Mouse (Mus musculus) MEL (cell line): ENCODE measurements around the gene Mtor. TPM values are rescaled to one million over a fixed set of nuclear protein-coding genes. Genes with fewer than 3 reads are reported as not detected.
A peak's percentile ranks its signal among the peaks of the same experiment; 100 is the strongest.

Experiments
- DNase-seq: peaks from one replicate; pipeline ENCODE4 v3.0.0; 2011; ENCODE audit warnings: low read depth, low spot score
- H3K27ac ChIP-seq: 2 replicates; pipeline ENCODE4 v1.5.1; 2012; ENCODE audit warnings: low read depth, mild to moderate bottlenecking, control low read depth, low read length, moderate library complexity; ENCODE audit not compliant: control insufficient read depth
- H3K27me3 ChIP-seq, 2 experiments: fragments of 150-350 bp in 1 of 2; sonication (generic) in 1 of 2; 2 replicates each; pipeline ENCODE4 v1.6.1; 2012; ENCODE audit warnings: low read length in 2 of 2, mild to moderate bottlenecking in 2 of 2, improper control_type of control experiment in 1 of 2, moderate library complexity in 1 of 2; ENCODE audit not compliant: insufficient read depth in 2 of 2, control insufficient read depth in 1 of 2
- H3K36me3 ChIP-seq, 2 experiments: 2 replicates each; pipeline ENCODE4 v1.6.1; 2012 to 2014; ENCODE audit warnings: low read length in 2 of 2, improper control_type of control experiment in 1 of 2, inconsistent platforms in 1 of 2, mild to moderate bottlenecking in 1 of 2; ENCODE audit not compliant: insufficient read depth in 2 of 2, control insufficient read depth in 1 of 2
- H3K4me1 ChIP-seq, 2 experiments: fragments of 150-350 bp in 1 of 2; sonication (generic) in 1 of 2; 2 replicates each; pipeline ENCODE4 v1.6.1; 2012; ENCODE audit warnings: low read length in 2 of 2, improper control_type of control experiment in 1 of 2, mild to moderate bottlenecking in 1 of 2; ENCODE audit not compliant: insufficient read depth in 2 of 2, control insufficient read depth in 1 of 2
- H3K4me3 ChIP-seq, 2 experiments: fragments of 150-350 bp in 1 of 2; sonication (generic) in 1 of 2; 2 replicates each; pipeline ENCODE4 v1.5.1; 2012; ENCODE audit warnings: low read depth in 2 of 2, low read length in 2 of 2, mild to moderate bottlenecking in 2 of 2, moderate library complexity in 2 of 2, control low read depth in 1 of 2, improper control_type of control experiment in 1 of 2; ENCODE audit not compliant: control insufficient read depth in 1 of 2, insufficient read depth in 1 of 2
- H3K79me2 ChIP-seq: 2 replicates; pipeline ENCODE4 v1.6.1; 2012; ENCODE audit warnings: mild to moderate bottlenecking, low read length, moderate library complexity; ENCODE audit not compliant: control insufficient read depth, poor library complexity, insufficient read depth
- H3K9ac ChIP-seq: 2 replicates; pipeline ENCODE4 v1.6.1; 2012; ENCODE audit warnings: low read depth, mild to moderate bottlenecking, control low read depth, low read length, moderate library complexity; ENCODE audit not compliant: control insufficient read depth, poor library complexity, severe bottlenecking
- H3K9me3 ChIP-seq: fragments of 150-350 bp; sonication (generic); replicated peaks from 2 replicates; pipeline ENCODE4 v1.6.1; 2012; ENCODE audit warnings: mild to moderate bottlenecking, low read length, improper control_type of control experiment, moderate library complexity; ENCODE audit not compliant: insufficient read depth
- BHLHE40 ChIP-seq: IDR thresholded peaks from 2 replicates; pipeline ENCODE4 v1.6.1; 2012; ENCODE audit warnings: low read depth, mild to moderate bottlenecking, inconsistent platforms, low read length, improper control_type of control experiment, borderline replicate concordance
- CHD2 ChIP-seq: IDR thresholded peaks from 2 replicates; pipeline ENCODE4 v1.6.1; 2011; ENCODE audit warnings: low read length, improper control_type of control experiment
- E2F4 ChIP-seq: IDR thresholded peaks from 2 replicates; pipeline ENCODE4 v1.6.1; 2011; ENCODE audit warnings: low read depth, low read length, improper control_type of control experiment, borderline replicate concordance
- ELF1 ChIP-seq: IDR thresholded peaks from 2 replicates; pipeline ENCODE4 v1.6.1; 2014; ENCODE audit warnings: low read depth, mild to moderate bottlenecking, inconsistent platforms, low read length, improper control_type of control experiment, moderate library complexity
- EP300 ChIP-seq, 2 experiments: IDR thresholded peaks; 2 replicates each; pipeline ENCODE4 v1.6.1; 2011; ENCODE audit warnings: improper control_type of control experiment in 2 of 2, low read length in 2 of 2, low read depth in 1 of 2, mild to moderate bottlenecking in 1 of 2
- GABPA ChIP-seq: IDR thresholded peaks from 2 replicates; pipeline ENCODE4 v1.6.1; 2012; ENCODE audit warnings: low read depth, mild to moderate bottlenecking, inconsistent platforms, low read length, improper control_type of control experiment, moderate library complexity
- GATA1 ChIP-seq: IDR thresholded peaks from 2 replicates; pipeline ENCODE4 v1.6.1; 2011; ENCODE audit warnings: low read depth, low read length, improper control_type of control experiment
- HCFC1 ChIP-seq: IDR thresholded peaks from 2 replicates; pipeline ENCODE4 v1.6.1; 2012; ENCODE audit warnings: low read depth, mild to moderate bottlenecking, inconsistent platforms, low read length, improper control_type of control experiment, moderate library complexity
- JUND ChIP-seq: IDR thresholded peaks from 2 replicates; pipeline ENCODE4 v1.6.1; 2011; ENCODE audit warnings: low read depth, mild to moderate bottlenecking, improper control_type of control experiment, low read length
- KAT2A ChIP-seq: conservative IDR thresholded peaks from 2 replicates; pipeline ENCODE4 v1.6.1; 2012; ENCODE audit warnings: low read depth, low read length, improper control_type of control experiment, inconsistent platforms
- MAFK ChIP-seq: IDR thresholded peaks from 2 replicates; pipeline ENCODE4 v1.6.1; 2011; ENCODE audit warnings: low read depth, mild to moderate bottlenecking, low read length, improper control_type of control experiment, borderline replicate concordance
- MEF2A ChIP-seq: IDR thresholded peaks from 2 replicates; pipeline ENCODE4 v1.6.1; 2014; ENCODE audit warnings: low read depth, mild to moderate bottlenecking, inconsistent platforms, low read length, improper control_type of control experiment; ENCODE audit not compliant: poor library complexity, insufficient replicate concordance, severe bottlenecking; ENCODE audit errors: extremely low read depth
- MXI1 ChIP-seq: IDR thresholded peaks from 2 replicates; pipeline ENCODE4 v1.6.1; 2011; ENCODE audit warnings: mild to moderate bottlenecking, low read depth, low read length, improper control_type of control experiment
- MYC ChIP-seq: IDR thresholded peaks from 2 replicates; pipeline ENCODE4 v1.6.1; 2011; ENCODE audit warnings: low read depth, mild to moderate bottlenecking, low read length, improper control_type of control experiment, moderate library complexity
- NRF1 ChIP-seq: IDR thresholded peaks from 2 replicates; pipeline ENCODE4 v1.6.1; 2014; ENCODE audit warnings: low read depth, mild to moderate bottlenecking, inconsistent platforms, low read length, improper control_type of control experiment, moderate library complexity; ENCODE audit not compliant: poor library complexity, insufficient read depth, severe bottlenecking
- POLR2A ChIP-seq, 2 experiments: IDR thresholded peaks; 2 replicates each; pipeline ENCODE4 v1.6.1; 2011 to 2012; ENCODE audit warnings: low read length in 2 of 2, mild to moderate bottlenecking in 2 of 2, control low read depth in 1 of 2, improper control_type of control experiment in 1 of 2, low read depth in 1 of 2, moderate library complexity in 1 of 2; ENCODE audit not compliant: control insufficient read depth in 1 of 2, insufficient read depth in 1 of 2, poor library complexity in 1 of 2
- POLR2AphosphoS2 ChIP-seq: IDR thresholded peaks from 2 replicates; pipeline ENCODE4 v1.6.1; 2011; ENCODE audit warnings: low read length, improper control_type of control experiment
- POLR2AphosphoS5 ChIP-seq: IDR thresholded peaks from 2 replicates; pipeline ENCODE4 v1.6.1; 2012; ENCODE audit warnings: low read depth, borderline replicate concordance, mild to moderate bottlenecking, inconsistent platforms, low read length, moderate library complexity, mixed read lengths
- SIN3A ChIP-seq: IDR thresholded peaks from 2 replicates; pipeline ENCODE4 v1.6.1; 2012; ENCODE audit warnings: low read length, improper control_type of control experiment, inconsistent platforms
- TAL1 ChIP-seq: IDR thresholded peaks from 2 replicates; pipeline ENCODE4 v1.6.1; 2012; ENCODE audit warnings: mild to moderate bottlenecking, inconsistent platforms, low read length, moderate library complexity, mixed read lengths
- TBP ChIP-seq: IDR thresholded peaks from 2 replicates; pipeline ENCODE4 v1.8.0; 2011; ENCODE audit warnings: low read depth, low read length, improper control_type of control experiment
- TCF12 ChIP-seq: IDR thresholded peaks from 2 replicates; pipeline ENCODE4 v1.6.1; 2014; ENCODE audit warnings: low read depth, mild to moderate bottlenecking, inconsistent platforms, low read length, improper control_type of control experiment, moderate library complexity
- UBTF ChIP-seq: IDR thresholded peaks from 2 replicates; pipeline ENCODE4 v1.6.1; 2012; ENCODE audit warnings: low read depth, mild to moderate bottlenecking, inconsistent platforms, low read length, improper control_type of control experiment, moderate library complexity, borderline replicate concordance; ENCODE audit not compliant: insufficient read depth
- USF1 ChIP-seq: IDR thresholded peaks from 2 replicates; pipeline ENCODE4 v1.6.1; 2014; ENCODE audit warnings: low read depth, mild to moderate bottlenecking, inconsistent platforms, low read length, improper control_type of control experiment, moderate library complexity
- ZMIZ1 ChIP-seq: IDR thresholded peaks from 2 replicates; pipeline ENCODE4 v1.6.1; 2012; ENCODE audit warnings: low read depth, mild to moderate bottlenecking, inconsistent platforms, low read length, improper control_type of control experiment, moderate library complexity
- polyA plus RNA-seq, 2 experiments: library from polyadenylated mRNA; stranded (reverse) in 1 of 2; unstranded in 1 of 2; fragments of >175 nt in 1 of 2; fragments of >200 nt in 1 of 2; gene quantifications; 2 replicates each; pipeline versions ENCODE4 v1.2.1 to v1.2.4; 2012; ENCODE audit warnings: low replicate concordance in 2 of 2, low read depth in 1 of 2; ENCODE audit not compliant: insufficient read length in 2 of 2, insufficient read depth in 1 of 2, missing spikeins in 1 of 2
- total RNA-seq: library from RNA; depleted of rRNA; stranded (reverse); fragments of 300-350 nt; gene quantifications from 2 replicates; pipeline ENCODE4 v1.2.3, GENCODE M21; 2012

The Mtor gene
- total and polyA plus RNA-seq, 3 experiments, result 23.9 to 35.2 TPM; not detected in 1

DNA sequence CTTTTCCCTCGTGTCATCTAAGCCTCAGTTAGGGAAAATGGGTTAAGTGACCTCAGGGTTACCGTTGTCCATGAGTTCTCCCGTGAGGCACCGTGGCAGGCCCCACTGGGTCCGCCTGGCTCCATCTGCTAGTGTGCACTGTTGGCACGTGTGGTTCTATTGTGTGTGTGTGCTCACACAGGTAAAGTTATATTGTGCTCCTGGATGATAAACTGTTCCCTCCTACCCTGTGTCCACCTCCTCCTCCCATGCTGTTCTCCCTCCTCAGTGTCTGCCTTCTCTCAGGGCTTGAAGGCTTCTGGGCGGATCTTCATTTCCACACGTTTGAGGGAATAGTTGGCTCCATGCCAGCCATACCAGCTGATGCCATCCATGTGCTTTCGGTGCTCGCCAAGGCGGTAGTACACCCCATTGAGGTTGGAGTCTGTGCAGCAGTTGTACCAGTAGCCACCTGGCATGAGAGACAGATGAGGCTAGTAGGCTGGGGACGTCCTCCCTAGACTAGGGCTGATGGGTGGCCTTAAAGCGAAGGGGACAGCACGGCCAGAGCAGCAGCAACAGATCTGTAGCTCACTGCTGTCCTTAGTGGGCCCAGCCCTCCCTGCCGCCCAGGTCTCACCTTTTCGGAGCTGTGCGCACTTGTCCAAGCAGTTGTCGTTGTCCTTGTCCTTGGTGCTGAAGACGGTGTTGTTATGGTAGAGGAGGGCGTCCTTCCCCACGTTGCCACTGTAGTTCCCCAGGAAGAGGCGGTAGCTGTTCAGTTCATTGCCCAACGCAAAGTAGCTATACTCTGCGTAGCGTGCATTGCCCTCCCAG is 47.7 kb downstream of the Mtor start:
- Histone ChIP-seq H3K4me1 (no peaks in the 10 kb centered on the region), H3K27me3 (no peaks in the 10 kb centered on the region)
- DNase-seq, result peak; percentile 32
- no peak for TF ChIP-seq E2F4
- no peak for TF ChIP-seq TBP
- TF ChIP-seq BHLHE40, result no peak
- no peak for TF ChIP-seq SIN3A
- TF ChIP-seq USF1, result no peak
- no peak for TF ChIP-seq EP300 (IDR thresholded peaks at IDR 0.05; ENCODE audit: low read depth in 1 of 2, low read length in 2 of 2)
- no peak for TF ChIP-seq MEF2A
- no peak for TF ChIP-seq NRF1
- no peak for TF ChIP-seq POLR2AphosphoS2
- TF ChIP-seq ZMIZ1, result no peak
- TF ChIP-seq TCF12, result no peak
- no peak for TF ChIP-seq GABPA
- TF ChIP-seq MYC, result no peak
- no peak for TF ChIP-seq GATA1
- no peak for TF ChIP-seq MAFK
- TF ChIP-seq ELF1, result no peak
- no peak for TF ChIP-seq MXI1
- TF ChIP-seq, all 39 proteins: peak for 0
- H3K79me2 ChIP-seq, result no peaks in the 10 kb centered on the region
- no peak overlapping the region for H3K9ac ChIP-seq
- H3K27ac ChIP-seq, result no peak overlapping the region
- H3K9me3 ChIP-seq, result no peaks in the 10 kb centered on the region
- peaks cover 0 to 3% of the 10 kb centered on the region in 2 experiments; a peak in 1 of 4 replicates for H3K36me3 ChIP-seq
- no peak overlapping the region for H3K4me3 ChIP-seq

DNA sequence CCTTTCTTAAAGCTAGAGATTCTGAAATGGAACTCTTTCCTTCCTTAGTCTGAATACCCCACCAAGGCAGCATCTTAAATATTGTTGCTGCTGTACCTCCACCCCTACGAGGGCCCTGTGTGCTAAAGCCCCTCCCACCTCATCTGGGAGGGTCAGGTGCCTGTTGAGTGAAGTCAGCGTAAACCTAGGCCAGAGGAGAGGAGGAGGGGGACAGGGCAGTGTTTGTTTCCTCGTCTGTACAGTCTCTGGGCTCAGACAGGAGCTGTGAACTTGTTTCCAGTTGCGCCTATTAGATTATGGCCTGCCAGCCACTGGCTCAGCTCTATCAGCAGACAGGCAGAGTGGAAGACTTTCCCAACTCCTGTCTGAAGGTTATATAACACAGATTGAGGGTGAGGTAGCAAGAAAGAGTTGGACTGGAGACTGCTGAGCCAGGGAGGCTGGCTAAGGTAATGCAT is 52.0 kb downstream of the Mtor start, which contains the start of gene Angptl7:
Gene Angptl7 (minus strand): TSS at position 51 of the 458 bp plus-strand sequence.
- no peak for DNase-seq
- Histone ChIP-seq H3K27ac (no peak within 1 kb of the TSS), H3K4me1 (no peaks in the 10 kb centered on the region), H3K4me3 (no peak within 1 kb of the TSS), H3K36me3 (peaks cover 0 to 1% of the 10 kb centered on the region in 2 experiments; a peak in 1 of 4 replicates), H3K9me3 (no peaks in the 10 kb centered on the region), H3K79me2 (no peaks in the 10 kb centered on the region), H3K9ac (no peak within 1 kb of the TSS), H3K27me3 (no peaks in the 10 kb centered on the region)
- TF ChIP-seq GABPA (no peak), MYC (no peak), HCFC1 (no peak), ZMIZ1 (no peak), POLR2AphosphoS5 (no peak), CHD2 (no peak), JUND (no peak), POLR2A (IDR thresholded peaks at IDR 0.05; ENCODE audit: control insufficient read depth in 1 of 2, insufficient read depth in 1 of 2, low read depth in 1 of 2, low read length in 2 of 2, poor library complexity in 1 of 2) (no peak), EP300 (IDR thresholded peaks at IDR 0.05; ENCODE audit: low read depth in 1 of 2, low read length in 2 of 2) (no peak), E2F4 (no peak), ELF1 (no peak), UBTF (no peak), KAT2A (no peak), NRF1 (no peak), MEF2A (no peak), TAL1 (no peak), MXI1 (no peak), POLR2AphosphoS2 (no peak), MAFK (no peak), TCF12 (no peak)
